Mouse (Mus musculus) right cerebral cortex, adult 2 months (tissue): ENCODE results near the gene B4galnt3.
A peak's percentile ranks its signal among the peaks of the same experiment; 100 is the strongest.
"Not testable (repeated sequence)": the region's sequence is repeated elsewhere in the genome, so short reads cannot be mapped to it uniquely, and the experiment has no call there.

Experiments
- DNase-seq, 2 experiments: peaks; one replicate each; pipeline ENCODE4 v3.0.0; 2021 to 2022; ENCODE audit warnings: low spot score in 2 of 2

The B4galnt3 gene

GRCm38 (mm10) chr6:120294056-120294784, at the start of gene B4galnt3, which contains the start of gene D330020A13Rik:
Gene B4galnt3 (minus strand): TSS chr6:120294559.
Gene D330020A13Rik (plus strand): TSS chr6:120294364.
- peak; percentile 55 to 58 for DNase-seq

- no peak for DNase-seq
Observed at GRCm38 (mm10) chr6:120343992-120344391, 49.6 kb upstream of the B4galnt3 start.

GRCm38 (mm10) chr6:120332351-120332750, 38.0 kb upstream of the B4galnt3 start:
- no peak for DNase-seq

GRCm38 (mm10) chr6:120324295-120324927, 30.1 kb upstream of the B4galnt3 start:
- peak; percentile 67 to 70 for DNase-seq

GRCm38 (mm10) chr6:120320369-120320768, 26.0 kb upstream of the B4galnt3 start:
- no peak for DNase-seq

- DNase-seq: no peak
Observed at GRCm38 (mm10) chr6:120319129-120319528, 24.8 kb upstream of the B4galnt3 start.

- DNase-seq: no peak
Observed at GRCm38 (mm10) chr6:120318303-120318940, 24.1 kb upstream of the B4galnt3 start.

- no peak for DNase-seq
Observed at GRCm38 (mm10) chr6:120312443-120312842, 18.1 kb upstream of the B4galnt3 start.

GRCm38 (mm10) chr6:120309787-120310186, 15.4 kb upstream of the B4galnt3 start:
- no peak for DNase-seq

GRCm38 (mm10) chr6:120309338-120309737, 15.0 kb upstream of the B4galnt3 start:
- DNase-seq: no peak

GRCm38 (mm10) chr6:120306859-120307594, 12.7 kb upstream of the B4galnt3 start:
- DNase-seq: no peak

- DNase-seq: no peak
Observed at GRCm38 (mm10) chr6:120302755-120303316, 8.5 kb upstream of the B4galnt3 start.

- DNase-seq: peak; percentile 66 to 68
Observed at GRCm38 (mm10) chr6:120301137-120301536, 6.8 kb upstream of the B4galnt3 start.

- DNase-seq: not testable (repeated sequence)
Observed at GRCm38 (mm10) chr6:120296589-120296988, 2.2 kb upstream of the B4galnt3 start.

GRCm38 (mm10) chr6:120294785-120295133, 400 bp upstream of the B4galnt3 start:
- DNase-seq: peak in 1 of 2 experiments; percentile 30

- DNase-seq: no peak
Observed at GRCm38 (mm10) chr6:120291396-120292009, 2.9 kb downstream of the B4galnt3 start.

GRCm38 (mm10) chr6:120289430-120289829, 4.9 kb downstream of the B4galnt3 start:
- DNase-seq: no peak

- no peak for DNase-seq
Observed at GRCm38 (mm10) chr6:120288541-120288940, 5.8 kb downstream of the B4galnt3 start.

GRCm38 (mm10) chr6:120287279-120287678, 7.1 kb downstream of the B4galnt3 start:
- DNase-seq: no peak

GRCm38 (mm10) chr6:120276874-120277449, 17.4 kb downstream of the B4galnt3 start:
- no peak for DNase-seq

GRCm38 (mm10) chr6:120275301-120275700, 19.1 kb downstream of the B4galnt3 start:
- DNase-seq: peak in 1 of 2 experiments; percentile 9
